Mouse (Mus musculus) hematopoietic stem cell, adult 5-6 weeks (primary cell): ENCODE results near the gene Mobp. TPM values are rescaled to one million over a fixed set of nuclear protein-coding genes. Genes with fewer than 3 reads are reported as not detected.
A peak's percentile ranks its signal among the peaks of the same experiment; 100 is the strongest.

ENCODE experiments used
- ATAC-seq, 2 experiments: fragments of 125-278 bp in 1 of 2; replicated peaks in 1 of 2; 2 replicates each; pipeline ENCODE4 v1.8.0; 2016 to 2017; ENCODE audit warnings: inconsistent platforms in 2 of 2, mild to moderate bottlenecking in 2 of 2, moderate number of reproducible peaks in 2 of 2, low read depth in 1 of 2, moderate TSS enrichment in 1 of 2; ENCODE audit not compliant: low FRiP score in 2 of 2, poor library complexity in 2 of 2, severe bottlenecking in 2 of 2, insufficient read depth in 1 of 2, low TSS enrichment in 1 of 2
- total RNA-seq: library from RNA; stranded (forward); fragments of 172-1452, 232-1000 nt; gene quantifications from 2 replicates; pipeline ENCODE4 v1.2.3, GENCODE M21; 2017

The Mobp gene
- total RNA-seq, 1 experiment from 2014 or later: not detected

GRCm38 (mm10) chr9:120191362-120192098 is 42.0 kb downstream of the Mobp start:
- peak; percentile 29 to 71; a peak in 1 of 4 replicates for ATAC-seq

GRCm38 (mm10) chr9:120192742-120193141 is 43.2 kb downstream of the Mobp start:
- no peak for ATAC-seq

GRCm38 (mm10) chr9:120200873-120201272 is 51.4 kb downstream of the Mobp start:
- no peak for ATAC-seq

- no peak for ATAC-seq
Observed at GRCm38 (mm10) chr9:120201743-120202142, 52.2 kb downstream of the Mobp start.

- no peak for ATAC-seq
Observed at GRCm38 (mm10) chr9:120202683-120203082, 53.2 kb downstream of the Mobp start.

GRCm38 (mm10) chr9:120203936-120204335 is 54.4 kb downstream of the Mobp start:
- no peak for ATAC-seq

GRCm38 (mm10) chr9:120206897-120207296 is 57.4 kb downstream of the Mobp start:
- ATAC-seq: no peak

- ATAC-seq: no peak
Observed at GRCm38 (mm10) chr9:120210068-120210467, 60.6 kb downstream of the Mobp start.

GRCm38 (mm10) chr9:120210865-120211264 is 61.4 kb downstream of the Mobp start:
- ATAC-seq: no peak

- no peak for ATAC-seq
Observed at GRCm38 (mm10) chr9:120212936-120213335, 63.4 kb downstream of the Mobp start.

GRCm38 (mm10) chr9:120214978-120215495 is 65.5 kb downstream of the Mobp start:
- ATAC-seq: no peak

GRCm38 (mm10) chr9:120219411-120219810 is 69.9 kb downstream of the Mobp start:
- ATAC-seq: no peak

Other genes with a start within 250 kb of the Mobp start
- gene Gorasp1, start 212.1 kb upstream of the Mobp start, total RNA-seq: 4.7 and 4.9 TPM in 2 replicates
- gene Ttc21a, start 212.1 kb upstream of the Mobp start, total RNA-seq: 0.10 and 1.2 TPM in 2 replicates
- 51.6 and 85.3 TPM in 2 replicates for gene Csrnp1, start 165.0 kb upstream of the Mobp start, total RNA-seq
- not detected in 2 replicates for gene Xirp1, start 126.1 kb upstream of the Mobp start, total RNA-seq
- 3.4 and 4.9 TPM in 2 replicates for gene Cx3cr1, start 79.8 kb upstream of the Mobp start, total RNA-seq
- gene Ccr8, start 57.6 kb upstream of the Mobp start, total RNA-seq: 0.89 TPM in 1 of 2 replicates, not detected in the other
- gene Slc25a38, start 39.3 kb upstream of the Mobp start, total RNA-seq: 15.3 and 20.5 TPM in 2 replicates
- gene Rpsa, start 22.0 kb upstream of the Mobp start, total RNA-seq: 4,483 and 5,767 TPM in 2 replicates
- not detected in 2 replicates for gene Myrip, start 151.8 kb downstream of the Mobp start, total RNA-seq